Mouse (Mus musculus) CD4-positive, CD25-positive, alpha-beta regulatory T cell, adult 2 months (primary cell): ENCODE results near the gene Fam169b.
A peak's percentile ranks its signal among the peaks of the same experiment; 100 is the strongest.

ENCODE experiments used
- DNase-seq: peaks from one replicate; pipeline ENCODE4 v3.0.0-alpha.2; 2012; ENCODE audit warnings: low read depth, low spot score

Gene Fam169b

DNA sequence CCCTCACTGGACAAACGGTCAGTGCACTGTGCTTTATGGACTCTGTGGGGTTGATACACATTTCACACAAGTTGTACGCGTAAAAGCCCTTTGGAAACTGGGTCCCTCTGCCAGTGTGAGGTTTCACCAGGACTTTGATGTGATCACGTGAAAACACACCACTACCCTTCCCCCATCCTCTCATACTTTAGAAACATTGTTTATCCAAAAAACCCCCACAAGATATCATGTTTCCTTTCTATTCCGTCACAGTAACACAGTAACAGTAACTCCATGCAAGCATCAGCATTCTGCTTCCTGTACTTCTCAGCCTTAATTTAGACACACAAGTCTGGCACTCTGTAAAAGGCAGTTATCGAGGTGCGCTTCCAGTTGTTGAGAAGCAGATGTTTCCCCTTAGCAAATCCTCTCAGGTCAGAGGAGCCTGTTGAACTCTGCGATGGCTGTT is 12.2 kb downstream of the Fam169b start:
- DNase-seq = peak; percentile 88

DNA sequence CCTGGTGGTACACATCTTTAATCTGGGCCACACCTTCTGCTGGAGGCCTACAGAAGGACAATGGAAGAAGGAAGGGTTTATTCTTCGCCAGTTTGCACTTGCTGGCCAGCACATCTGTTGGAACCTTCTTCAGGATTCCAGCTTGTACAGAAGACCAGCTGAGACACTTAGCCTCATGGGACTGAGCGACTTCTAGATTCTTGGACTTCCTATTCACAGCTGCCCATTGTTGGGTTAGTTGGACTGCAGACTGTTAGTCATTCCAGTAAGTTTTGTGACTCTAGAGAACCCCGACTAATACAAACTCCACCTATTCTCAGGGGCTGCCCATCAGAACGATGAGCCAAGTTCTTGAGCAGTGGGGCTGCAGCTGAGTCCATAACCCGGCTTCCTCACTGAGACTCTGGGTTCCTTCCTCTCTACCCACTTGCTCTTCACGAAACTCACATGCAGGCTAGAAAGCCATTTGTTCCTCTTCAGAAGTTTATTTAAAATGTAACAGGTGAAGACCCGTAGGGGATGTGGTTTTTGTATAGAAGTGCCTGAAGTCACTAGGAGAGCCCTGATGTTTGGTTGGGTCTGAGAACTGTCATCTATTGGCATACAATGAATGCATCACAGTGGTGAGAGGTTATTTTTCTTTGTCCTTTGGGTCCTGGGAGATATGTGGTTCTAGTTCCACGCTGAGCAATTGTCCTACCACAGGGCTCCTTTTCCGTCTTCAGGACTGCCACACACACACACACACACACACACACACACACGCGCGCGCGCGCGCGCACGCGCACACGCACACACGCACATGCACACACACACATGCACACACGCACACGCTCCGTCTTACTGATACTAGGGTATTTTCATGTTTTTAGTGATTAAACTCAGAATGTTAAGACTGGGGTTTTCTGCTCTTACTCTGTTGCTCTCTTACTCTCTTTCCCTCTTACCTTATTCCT is 13.2 kb downstream of the Fam169b start:
- DNase-seq = peak; percentile 80

DNA sequence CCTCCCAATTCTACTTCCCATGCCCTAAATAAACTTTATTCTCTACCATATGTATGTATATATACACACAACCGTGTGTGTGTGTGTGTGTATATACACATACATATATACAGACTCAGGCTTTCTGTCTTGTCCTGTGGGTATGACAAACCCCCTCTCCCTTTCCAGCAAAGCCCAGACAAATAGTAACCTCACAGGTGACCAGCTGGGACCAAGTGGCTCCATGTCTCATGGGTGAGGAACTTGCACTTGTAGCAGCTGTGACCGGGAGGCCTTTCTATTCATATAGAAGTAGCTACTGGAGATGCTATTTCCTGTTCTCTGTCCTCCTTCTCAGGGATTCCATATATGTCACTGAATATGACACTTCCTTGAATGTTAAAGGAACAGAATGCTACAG is 13.9 kb downstream of the Fam169b start:
- DNase-seq = peak; percentile 61

DNA sequence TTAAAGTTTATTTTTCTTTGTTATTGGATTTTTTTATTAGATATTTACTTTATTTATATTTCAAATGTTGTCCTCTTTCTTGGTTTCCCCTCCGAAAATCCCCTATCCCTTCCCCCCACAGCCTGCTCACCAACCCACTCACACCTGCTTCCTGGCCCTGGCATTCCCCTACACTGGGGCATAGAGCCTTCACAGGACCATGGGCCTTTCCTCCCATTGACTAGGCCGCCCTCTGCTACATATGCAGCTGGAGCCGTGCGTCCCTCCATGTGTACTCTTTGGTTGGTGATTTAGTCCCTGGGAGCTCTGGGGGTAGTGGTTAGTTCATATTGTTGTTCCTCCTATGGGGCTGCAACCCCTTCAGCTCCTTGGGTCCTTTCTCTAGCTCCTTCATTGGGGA is 14.4 kb downstream of the Fam169b start:
- peak; percentile 72 for DNase-seq

- DNase-seq = peak; percentile 57
Observed at GRCm38 (mm10) chr7:68289081-68289480, 15.4 kb downstream of the Fam169b start.

DNA sequence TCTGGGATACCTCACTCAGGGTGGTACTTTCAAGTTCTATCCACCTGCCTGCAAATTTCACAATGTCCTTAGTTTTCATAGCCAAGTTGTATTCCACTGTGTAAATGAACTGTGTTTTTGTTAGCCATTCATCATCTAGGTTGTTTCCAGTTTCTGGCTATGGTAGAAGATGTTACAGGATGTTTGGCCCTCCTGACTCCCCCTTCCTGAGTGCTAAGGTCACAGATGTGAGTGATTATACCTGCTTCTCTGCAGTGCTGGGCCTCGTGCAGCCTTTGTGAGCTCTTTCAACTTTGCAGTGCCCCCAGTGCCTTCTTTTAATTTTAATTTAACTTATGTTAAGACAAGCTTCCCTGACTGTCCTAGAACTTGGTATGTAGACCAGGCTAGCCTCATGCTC is 18.0 kb downstream of the Fam169b start:
- peak; percentile 64 for DNase-seq

DNA sequence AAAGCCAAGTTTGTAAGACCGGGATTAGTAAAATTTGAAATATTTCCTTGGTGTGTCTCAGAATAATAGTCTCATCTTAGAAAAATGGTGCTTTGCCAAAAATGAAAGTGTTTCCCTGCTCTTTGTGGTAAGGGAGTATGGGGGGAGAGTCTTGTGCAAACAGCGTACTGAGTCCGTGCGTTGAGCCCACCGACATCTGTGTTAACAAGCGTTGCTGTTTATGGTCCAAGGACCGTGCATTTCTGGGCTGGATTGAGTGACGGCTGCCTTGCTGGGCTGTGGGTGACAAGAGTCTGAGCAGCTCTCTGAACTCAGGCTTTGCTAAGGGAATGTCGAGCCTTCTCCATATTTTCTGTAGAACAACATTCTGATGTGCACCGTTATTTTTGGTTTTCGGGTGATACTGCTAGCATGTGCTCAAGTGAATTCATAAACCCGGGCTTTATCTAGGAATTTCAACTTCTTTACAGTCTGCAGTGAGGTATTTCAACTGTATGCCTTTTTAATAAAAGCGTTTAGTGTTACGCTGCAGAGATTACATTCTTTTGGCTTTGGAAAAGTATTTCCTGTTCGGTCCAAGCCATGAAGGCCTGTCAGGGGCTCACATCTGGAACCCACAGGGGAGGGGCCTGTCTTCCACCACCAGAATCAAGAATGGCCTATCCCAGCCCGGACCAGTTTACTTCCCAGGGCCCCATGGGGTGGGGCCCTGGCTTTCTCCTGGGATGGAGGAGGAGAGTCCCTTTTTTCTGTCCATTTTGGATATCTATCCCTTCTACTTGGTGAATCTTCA is 20.6 kb downstream of the Fam169b start:
- peak; percentile 43 for DNase-seq

- no peak for DNase-seq
Observed at GRCm38 (mm10) chr7:68296487-68296886, 22.8 kb downstream of the Fam169b start.

- DNase-seq = peak; percentile 59
Observed at GRCm38 (mm10) chr7:68298381-68299076, 24.9 kb downstream of the Fam169b start.

- peak; percentile 48 for DNase-seq
Observed at GRCm38 (mm10) chr7:68301160-68301559, 27.5 kb downstream of the Fam169b start.

- DNase-seq = peak; percentile 87
Observed at GRCm38 (mm10) chr7:68302586-68303433, 29.2 kb downstream of the Fam169b start.

- no peak for DNase-seq
Observed at GRCm38 (mm10) chr7:68303685-68304084, 30.0 kb downstream of the Fam169b start.

DNA sequence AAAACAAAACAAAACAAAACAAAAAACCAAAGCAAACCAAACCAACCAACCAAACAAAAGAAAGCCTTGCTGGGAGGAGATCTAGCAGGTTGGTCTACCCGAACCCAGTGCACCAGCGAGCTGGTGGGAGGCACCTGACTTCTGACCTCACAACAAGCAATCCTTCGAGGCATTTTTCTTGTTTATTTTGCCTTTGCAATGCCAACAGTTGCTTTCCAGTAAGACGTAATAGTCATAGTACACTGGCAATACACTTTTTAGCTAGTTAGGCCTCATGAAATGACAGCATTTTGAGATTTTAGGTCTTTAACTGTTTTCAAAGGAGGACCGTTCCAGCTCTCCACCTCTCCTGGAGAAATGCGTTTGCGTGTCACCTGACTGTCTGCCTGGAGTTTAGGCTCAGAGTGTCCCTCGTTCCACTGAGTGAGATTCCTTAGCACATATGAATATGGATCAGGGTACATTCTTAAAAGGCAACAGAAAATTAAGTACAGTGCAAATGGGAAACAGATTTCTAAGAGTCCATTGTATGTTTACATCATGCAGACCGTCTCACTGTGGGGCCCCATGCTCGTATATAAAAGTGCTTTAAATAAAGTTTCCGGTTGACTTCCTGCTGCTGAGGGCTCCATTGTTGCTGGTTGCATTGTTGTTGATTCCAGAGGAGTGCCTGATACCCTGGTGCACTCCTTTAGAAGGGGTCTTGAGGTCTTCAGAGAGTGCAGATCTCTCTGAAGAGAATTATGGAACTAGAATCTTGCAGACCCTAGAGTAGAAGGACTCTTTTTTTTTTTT is 32.3 kb downstream of the Fam169b start:
- DNase-seq = peak; percentile 38

DNA sequence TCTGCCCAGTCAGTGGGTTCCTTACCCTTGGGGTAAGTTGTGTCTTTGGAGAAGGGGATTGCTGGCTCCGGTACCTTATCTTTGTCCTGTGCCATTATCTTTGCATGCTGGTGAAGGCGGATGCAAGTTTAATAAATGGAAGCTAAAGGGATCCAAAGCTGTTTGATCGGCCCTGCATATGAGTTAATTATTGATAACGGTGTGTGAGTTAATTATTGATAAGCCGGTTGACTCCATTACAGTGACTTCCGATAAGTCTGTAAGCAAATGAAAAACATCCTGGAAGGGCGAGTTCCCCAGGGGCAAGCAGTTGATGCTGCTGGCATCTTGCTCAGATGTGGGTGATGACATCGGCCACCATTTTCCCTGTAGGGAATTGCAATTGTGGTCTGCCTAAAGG is 33.1 kb downstream of the Fam169b start:
- DNase-seq = no peak

- no peak for DNase-seq
Observed at GRCm38 (mm10) chr7:68311469-68311868, 37.8 kb downstream of the Fam169b start.

DNA sequence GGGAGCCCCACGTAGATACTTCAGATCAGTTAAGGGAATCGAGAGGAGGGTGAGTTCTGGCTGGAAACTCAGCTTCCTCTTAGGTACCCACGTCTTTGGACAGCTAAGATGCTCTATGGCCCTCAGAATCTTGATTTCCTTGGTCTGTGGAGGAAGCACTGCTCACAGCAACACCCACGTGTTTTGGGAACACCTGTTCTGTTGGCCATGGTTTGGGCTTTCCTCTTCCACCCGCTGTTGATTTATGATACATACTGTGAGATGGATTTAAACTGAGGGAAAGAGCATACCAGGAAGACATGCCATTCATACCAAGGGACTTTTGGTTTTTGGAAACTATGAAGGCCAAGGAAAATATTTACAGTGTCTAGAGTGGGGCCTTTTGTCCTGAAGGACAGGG is 38.8 kb downstream of the Fam169b start:
- no peak for DNase-seq

DNA sequence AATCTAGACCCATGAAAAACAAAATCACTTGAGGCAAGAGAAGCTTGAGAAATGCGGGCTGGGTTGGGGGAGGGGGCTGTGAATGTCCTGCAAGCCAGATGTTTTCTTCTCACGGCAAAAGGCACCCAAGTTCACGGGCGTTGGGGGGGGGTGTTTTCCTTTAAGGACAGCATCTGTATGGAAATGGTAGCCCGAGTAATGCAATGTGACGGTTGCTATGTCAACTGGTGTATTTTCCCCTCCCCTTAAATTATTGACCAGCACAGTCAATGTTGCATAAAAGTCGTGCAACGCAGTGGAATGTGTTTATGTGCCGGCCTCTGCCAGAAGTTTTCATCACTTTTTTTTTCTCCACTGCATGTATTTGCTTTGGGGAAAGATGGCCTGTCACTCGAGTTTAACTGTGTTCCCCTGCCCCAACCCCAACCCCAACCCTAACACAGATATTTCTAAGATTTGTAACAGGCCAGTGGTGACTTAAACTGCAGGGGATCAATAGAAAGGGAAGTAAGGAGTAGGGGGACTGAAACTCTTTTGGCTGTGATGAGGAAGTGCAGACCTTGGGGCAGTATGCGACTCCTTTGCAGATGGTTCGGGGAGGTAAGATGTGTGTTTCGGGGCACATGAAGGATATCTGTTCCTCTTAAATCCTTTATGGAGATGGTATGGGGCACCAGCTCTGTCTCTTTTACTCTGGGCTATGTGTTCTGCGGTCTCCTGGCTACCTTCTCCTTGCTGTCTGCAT is 39.6 kb downstream of the Fam169b start:
- DNase-seq = no peak

DNA sequence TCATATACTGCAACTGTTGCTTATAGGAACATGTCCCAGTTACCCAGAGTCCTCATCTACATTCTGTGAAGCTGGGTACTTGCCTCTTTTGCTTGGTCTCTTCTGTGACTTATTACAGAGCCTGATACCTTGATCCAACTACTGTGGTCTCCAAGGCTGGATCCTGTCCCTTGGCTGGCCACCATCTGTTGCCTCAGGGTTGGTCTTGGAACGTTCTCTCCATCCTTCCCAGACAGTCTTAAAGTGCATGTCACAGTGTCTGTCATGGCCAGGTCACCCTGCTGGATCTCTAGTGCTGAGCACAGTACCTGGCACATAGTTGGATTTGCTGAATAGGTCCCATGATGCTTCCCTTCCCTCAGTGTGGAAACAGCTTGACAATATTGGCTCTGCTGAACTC is 40.6 kb downstream of the Fam169b start:
- no peak for DNase-seq

GRCm38 (mm10) chr7:68315068-68315467 is 41.4 kb downstream of the Fam169b start:
- no peak for DNase-seq
